Mouse (Mus musculus) erythroid progenitor cell, adult 5-6 weeks (primary cell): Measurements from ENCODE around the gene Bcs1l. TPM values are rescaled to one million over a fixed set of nuclear protein-coding genes. Genes with fewer than 3 reads are reported as not detected.
A peak's percentile ranks its signal among the peaks of the same experiment; 100 is the strongest.

Experiments
- ATAC-seq: replicated peaks from 2 replicates; pipeline ENCODE4 v1.8.0; 2016; ENCODE audit warnings: moderate number of reproducible peaks, mild to moderate bottlenecking, moderate TSS enrichment, inconsistent platforms; ENCODE audit not compliant: poor library complexity, low FRiP score, severe bottlenecking
- total RNA-seq, 2 experiments: library from RNA; stranded (forward) in 1 of 2; stranded (reverse) in 1 of 2; fragments of 150-400 nt in 1 of 2; fragments of 186-747, 209-891 nt in 1 of 2; gene quantifications; 2 replicates each; pipeline versions ENCODE4 v1.2.3 to v1.2.4; 2015 to 2017; ENCODE audit warnings: low replicate concordance in 2 of 2

Gene Bcs1l
- total RNA-seq (2015; ENCODE audit: low replicate concordance) (2.9 and 7.2 TPM in 2 replicates), total RNA-seq (2017; ENCODE audit: low replicate concordance) (9.0 and 18.5 TPM in 2 replicates)

GRCm38 (mm10) chr1:74587773-74588445, at the start of gene Bcs1l, which contains the start of gene Zfp142:
Gene Bcs1l (plus strand): TSS chr1:74588289.
Gene Zfp142 (minus strand): TSS chr1:74588246.
- ATAC-seq = peak; percentile 96

GRCm38 (mm10) chr1:74538650-74539049, 49.4 kb upstream of the Bcs1l start:
- ATAC-seq = no peak

- no peak for ATAC-seq
These were observed 45.6 kb upstream of the Bcs1l start, which contains the start of gene Plcd4 for GRCm38 (mm10) chr1:74542451-74542961. Gene Plcd4 (plus strand): TSS chr1:74542888.

GRCm38 (mm10) chr1:74544184-74544583, 43.9 kb upstream of the Bcs1l start, which contains the start of gene Usp37:
Gene Usp37 (minus strand): TSS chr1:74544284.
- no peak for ATAC-seq

- no peak for ATAC-seq
These were observed 29.0 kb upstream of the Bcs1l start for GRCm38 (mm10) chr1:74559061-74559460.

- ATAC-seq = no peak
These were observed 22.3 kb upstream of the Bcs1l start for GRCm38 (mm10) chr1:74565834-74566233.

- ATAC-seq = no peak
These were observed 18.1 kb upstream of the Bcs1l start for GRCm38 (mm10) chr1:74569739-74570719.

GRCm38 (mm10) chr1:74582621-74583020, 5.5 kb upstream of the Bcs1l start:
- ATAC-seq = no peak

GRCm38 (mm10) chr1:74584616-74585398, 3.3 kb upstream of the Bcs1l start:
- no peak for ATAC-seq

GRCm38 (mm10) chr1:74587233-74587772, 786 bp upstream of the Bcs1l start:
- ATAC-seq = no peak; the same call in 1 of the 2 replicates

GRCm38 (mm10) chr1:74594434-74594833, 6.3 kb downstream of the Bcs1l start:
- ATAC-seq = no peak

GRCm38 (mm10) chr1:74600501-74601266, 12.6 kb downstream of the Bcs1l start:
- peak; percentile 72 for ATAC-seq

GRCm38 (mm10) chr1:74601267-74601962, 13.3 kb downstream of the Bcs1l start, which contains the start of the genes Rnf25 and Stk36:
Gene Rnf25 (minus strand): TSS chr1:74601397.
Gene Stk36 (plus strand): TSS chr1:74601445.
- ATAC-seq = peak; percentile 97

GRCm38 (mm10) chr1:74624183-74624582, 36.1 kb downstream of the Bcs1l start:
- no peak for ATAC-seq

GRCm38 (mm10) chr1:74626076-74626475, 38.0 kb downstream of the Bcs1l start:
- ATAC-seq = no peak

- ATAC-seq = no peak
These were observed 39.9 kb downstream of the Bcs1l start for GRCm38 (mm10) chr1:74628001-74628400.

- no peak for ATAC-seq
These were observed 44.6 kb downstream of the Bcs1l start for GRCm38 (mm10) chr1:74632734-74633133.
